Comparison of ENCODE assay signal across 21 mouse cellular contexts in the genomic region with DNA sequence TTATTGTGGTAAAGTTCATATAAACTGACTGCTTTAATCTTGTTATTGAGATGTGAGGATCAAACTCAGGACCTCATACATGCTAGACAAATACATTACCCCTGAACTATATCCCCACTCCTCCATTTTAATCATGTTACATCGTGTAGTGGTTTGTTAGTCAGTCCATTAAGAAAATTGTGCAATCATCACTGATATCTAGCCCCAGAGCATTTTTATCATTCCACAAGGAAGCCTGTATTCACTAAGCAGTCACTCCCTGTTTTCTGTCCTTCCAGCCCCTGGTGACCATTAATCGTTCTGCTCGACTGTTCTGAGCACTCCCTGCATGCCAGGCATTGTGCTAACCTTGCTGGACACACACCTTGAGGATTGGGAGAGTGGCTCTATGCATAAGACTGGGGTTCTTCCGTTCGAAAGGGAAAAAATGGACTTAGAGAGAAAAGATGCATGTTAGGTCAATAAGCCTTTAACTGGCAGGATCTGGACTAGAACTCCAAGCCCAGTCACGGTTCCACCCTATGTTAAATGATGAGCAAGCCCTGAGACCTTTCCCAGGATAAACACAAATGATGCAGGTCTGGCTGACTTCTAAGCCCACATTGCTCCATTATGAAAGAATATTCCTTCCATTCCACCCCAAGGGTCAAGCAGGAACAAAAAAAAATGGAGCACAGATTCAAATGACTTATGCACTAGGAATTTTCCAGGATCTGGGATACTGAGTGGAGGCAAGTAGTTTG.
"Had no signal": no experiment of that assay in that cellular context is flagged by ENCODE, and none has a peak within 500 bp of the region (broad histone marks: within the 10 kb centered on the region; RNA-seq: fewer than 3 reads in every experiment).

No protein-coding gene starts in this region.

- H3K27me3 ChIP-seq: kidney, embryonic 15.5 days; limb, embryonic 12.5 days; limb, embryonic 15.5 days; midbrain, embryonic 15.5 days; neural tube, embryonic 13.5 days; stomach, embryonic 15.5 days had no signal

- H3K4me3 ChIP-seq: kidney, embryonic 15.5 days; limb, embryonic 12.5 days; limb, embryonic 15.5 days; midbrain, embryonic 15.5 days; neural tube, embryonic 13.5 days; stomach, embryonic 15.5 days had no signal

- ATAC-seq: liver, postnatal 0 days; midbrain, embryonic 15.5 days had no signal

- H3K9ac ChIP-seq: kidney, embryonic 15.5 days; limb, embryonic 12.5 days; limb, embryonic 15.5 days; liver, embryonic 14.5 days; liver, postnatal 0 days; lung, embryonic 14.5 days; midbrain, embryonic 15.5 days; neural tube, embryonic 13.5 days; stomach, embryonic 15.5 days had no signal

- H3K4me1 ChIP-seq: kidney, embryonic 15.5 days; limb, embryonic 12.5 days; limb, embryonic 15.5 days; midbrain, embryonic 15.5 days; neural tube, embryonic 13.5 days; stomach, embryonic 15.5 days had no signal

- DNase-seq: kidney, adult 8-10 months; kidney, postnatal 10 days; kidney, postnatal 4 days; left cerebral cortex, postnatal 4 days; liver, postnatal 0 days; lung, embryonic 14.5 days; lung, postnatal 14 days; lung, postnatal 4 days; retina, postnatal 1 day; right cerebral cortex, postnatal 25 days; spleen, adult 18-20 months; thymus, postnatal 25 days had no signal

- H3K36me3 ChIP-seq: kidney, embryonic 15.5 days; limb, embryonic 12.5 days; limb, embryonic 15.5 days; midbrain, embryonic 15.5 days; neural tube, embryonic 13.5 days; stomach, embryonic 15.5 days had no signal

- H3K9me3 ChIP-seq: kidney, embryonic 15.5 days; limb, embryonic 12.5 days; limb, embryonic 15.5 days; midbrain, embryonic 15.5 days; neural tube, embryonic 13.5 days; stomach, embryonic 15.5 days had no signal

- H3K4me2 ChIP-seq: kidney, embryonic 15.5 days; limb, embryonic 12.5 days; limb, embryonic 15.5 days; liver, embryonic 11.5 days; lung, embryonic 14.5 days; midbrain, embryonic 11.5 days; midbrain, embryonic 15.5 days; neural tube, embryonic 13.5 days; stomach, embryonic 15.5 days had no signal

- H3K27ac ChIP-seq: kidney, embryonic 15.5 days; limb, embryonic 12.5 days; limb, embryonic 15.5 days; liver, embryonic 14.5 days; midbrain, embryonic 15.5 days; neural tube, embryonic 13.5 days; stomach, embryonic 15.5 days had no signal
